Mouse (Mus musculus) heart, postnatal 0 days (tissue): ENCODE data around the gene Gm20431.

Source experiments
- CTCF ChIP-seq: IDR thresholded peaks from 2 replicates; pipeline ENCODE4 v1.5.1; 2016; ENCODE audit warnings: antibody characterized with exemption, control low read depth, low read depth
- EP300 ChIP-seq: IDR thresholded peaks from 2 replicates; pipeline ENCODE4 v1.6.1; 2016; ENCODE audit warnings: antibody characterized with exemption, low read depth

DNA sequence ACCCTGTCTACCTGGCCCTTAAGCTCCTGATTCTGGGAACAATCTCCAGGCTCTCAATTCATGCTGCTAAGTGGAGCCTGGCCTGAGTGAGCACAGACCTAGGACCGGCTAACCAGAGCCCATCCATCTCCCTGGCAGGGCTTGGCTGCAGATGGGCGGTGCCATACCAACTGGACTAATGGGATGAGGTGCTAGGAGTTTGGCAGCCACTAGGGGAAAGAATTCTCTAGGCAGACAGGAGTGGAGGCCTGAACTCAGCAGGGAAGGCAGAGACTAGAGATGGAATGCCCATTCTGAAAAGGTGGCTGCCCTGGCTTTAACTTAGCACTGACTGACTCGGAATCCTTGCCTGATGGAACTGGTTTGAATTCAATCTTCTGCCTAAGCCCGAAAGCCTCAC is 14.9 kb downstream of the Gm20431 start:
- TF ChIP-seq CTCF (peak; percentile 25), EP300 (no peak)
